Mouse (Mus musculus): ENCODE measurements around the gene Klhdc3.

The Klhdc3 gene

DNA sequence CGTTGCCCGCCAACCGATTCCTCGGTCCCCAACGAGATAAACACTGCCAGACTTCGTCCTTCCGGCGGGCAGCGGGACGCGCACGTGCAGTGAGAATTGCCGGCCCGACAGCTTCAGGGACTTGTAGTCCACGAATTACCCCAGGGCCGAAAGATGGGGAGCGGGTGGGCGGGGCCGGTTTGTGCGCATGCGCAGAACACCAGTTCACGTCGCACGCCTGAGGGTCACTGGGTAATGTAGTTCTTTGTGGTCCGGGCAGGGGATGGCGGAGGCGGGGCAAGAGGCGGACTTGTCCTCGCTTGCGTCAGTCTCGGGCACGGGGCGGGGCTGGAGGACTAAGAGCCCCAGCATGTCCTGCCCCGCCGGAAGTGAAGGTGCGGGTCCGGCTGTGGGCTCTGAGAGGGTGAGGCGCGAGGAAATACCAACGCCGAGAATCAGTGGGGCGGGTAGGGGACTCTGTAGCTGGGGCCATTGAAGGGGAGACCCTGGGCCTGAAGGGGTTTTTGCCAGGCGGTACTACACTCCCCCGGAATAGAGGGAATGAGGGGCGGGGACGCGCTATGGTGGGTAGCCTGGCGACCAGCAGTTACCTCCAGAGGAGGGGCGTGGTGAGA lies at the start of gene Klhdc3:
Gene Klhdc3, minus strand, starts transcription at position 155 of the 614 bp plus-strand sequence.
- peak; percentile 88 to 96 for DNase-seq (ENCODE audit: low spot score in 2 of 2)

DNA sequence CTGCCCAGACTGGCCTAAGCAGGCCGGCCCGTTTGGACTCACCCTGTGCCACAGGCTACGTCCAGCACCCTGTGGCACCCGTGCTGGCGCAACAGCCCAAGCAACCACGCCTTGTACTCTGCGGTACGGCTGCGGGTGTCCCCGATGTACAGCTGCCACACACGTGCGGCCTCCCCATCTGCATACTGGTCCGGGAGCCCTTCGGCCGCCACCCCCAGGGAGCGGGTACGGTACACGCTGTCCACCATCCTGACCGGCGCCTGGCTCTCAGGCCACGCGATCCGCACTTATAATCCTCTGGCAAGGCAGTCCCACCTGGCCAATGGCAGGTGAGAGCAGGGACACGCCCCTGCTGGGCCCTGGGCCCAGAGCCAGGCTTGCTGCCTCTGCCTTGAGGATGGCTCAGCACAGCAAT lies 48.2 kb upstream of the Klhdc3 start, which contains the start of gene Gnmt:
Gene Gnmt, minus strand, starts transcription at position 265 of the 415 bp plus-strand sequence.
- DNase-seq (ENCODE audit: low spot score in 2 of 2), result peak in 1 of 2 experiments; percentile 43

DNA sequence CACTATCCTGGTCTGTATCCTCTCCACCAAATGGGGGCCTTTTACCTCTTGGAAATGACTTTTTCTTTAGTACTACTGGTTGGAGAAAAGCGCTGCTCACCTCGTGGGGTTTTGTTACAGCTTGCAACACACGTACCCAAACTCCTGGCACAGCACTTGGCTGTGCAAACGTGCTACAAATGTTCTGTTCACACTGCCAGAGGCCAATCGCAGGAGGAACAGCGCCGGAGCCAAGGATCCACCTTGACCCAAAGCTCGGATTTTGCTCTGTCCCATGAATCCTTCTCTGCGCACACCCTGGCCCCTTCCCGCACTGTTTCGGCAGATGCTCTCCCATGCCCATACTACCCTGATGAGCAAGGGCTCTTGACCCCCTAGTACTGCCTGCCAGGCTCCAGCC lies 47.8 kb upstream of the Klhdc3 start:
- DNase-seq (ENCODE audit: low spot score in 2 of 2), result no peak

DNA sequence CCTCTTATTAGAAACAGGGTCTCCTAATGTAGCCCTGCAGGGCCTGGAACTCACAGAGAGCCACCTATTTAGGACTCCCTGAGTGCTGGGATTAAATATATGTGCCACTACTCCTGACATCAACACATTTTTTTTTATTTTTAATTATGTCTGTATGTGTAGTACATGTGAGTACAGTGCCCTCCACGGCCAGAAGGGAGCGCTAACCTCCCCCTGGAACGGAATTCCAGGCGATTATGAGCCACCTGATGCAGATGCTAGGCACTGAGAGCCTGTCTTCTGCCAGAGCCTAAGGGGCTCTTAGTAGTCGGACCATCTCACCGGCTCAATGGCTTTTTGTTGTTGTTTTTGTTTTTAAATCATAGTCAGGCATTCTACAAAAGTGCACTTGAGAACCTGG lies 47.3 kb upstream of the Klhdc3 start:
- DNase-seq (ENCODE audit: low spot score in 2 of 2), result no peak

DNA sequence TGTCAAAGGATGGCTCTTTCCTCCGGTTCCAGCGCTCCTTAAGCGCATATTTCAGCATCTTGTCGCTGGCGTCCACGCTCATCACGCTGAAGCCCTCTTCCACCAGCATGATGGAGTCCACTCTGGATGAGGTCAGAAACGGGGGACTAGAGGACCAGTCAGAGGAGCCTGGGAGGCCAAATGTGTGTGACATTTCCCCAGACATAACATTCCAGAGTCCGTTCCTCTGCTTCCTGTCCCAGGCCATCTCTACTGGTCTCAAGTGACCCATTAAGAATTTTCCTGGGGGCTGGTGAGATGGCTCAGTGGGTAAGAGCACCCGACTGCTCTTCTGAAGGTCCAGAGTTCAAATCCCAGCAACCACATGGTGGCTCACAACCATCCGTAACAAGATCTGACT lies 46.6 kb upstream of the Klhdc3 start:
- DNase-seq (ENCODE audit: low spot score in 2 of 2), result no peak

DNA sequence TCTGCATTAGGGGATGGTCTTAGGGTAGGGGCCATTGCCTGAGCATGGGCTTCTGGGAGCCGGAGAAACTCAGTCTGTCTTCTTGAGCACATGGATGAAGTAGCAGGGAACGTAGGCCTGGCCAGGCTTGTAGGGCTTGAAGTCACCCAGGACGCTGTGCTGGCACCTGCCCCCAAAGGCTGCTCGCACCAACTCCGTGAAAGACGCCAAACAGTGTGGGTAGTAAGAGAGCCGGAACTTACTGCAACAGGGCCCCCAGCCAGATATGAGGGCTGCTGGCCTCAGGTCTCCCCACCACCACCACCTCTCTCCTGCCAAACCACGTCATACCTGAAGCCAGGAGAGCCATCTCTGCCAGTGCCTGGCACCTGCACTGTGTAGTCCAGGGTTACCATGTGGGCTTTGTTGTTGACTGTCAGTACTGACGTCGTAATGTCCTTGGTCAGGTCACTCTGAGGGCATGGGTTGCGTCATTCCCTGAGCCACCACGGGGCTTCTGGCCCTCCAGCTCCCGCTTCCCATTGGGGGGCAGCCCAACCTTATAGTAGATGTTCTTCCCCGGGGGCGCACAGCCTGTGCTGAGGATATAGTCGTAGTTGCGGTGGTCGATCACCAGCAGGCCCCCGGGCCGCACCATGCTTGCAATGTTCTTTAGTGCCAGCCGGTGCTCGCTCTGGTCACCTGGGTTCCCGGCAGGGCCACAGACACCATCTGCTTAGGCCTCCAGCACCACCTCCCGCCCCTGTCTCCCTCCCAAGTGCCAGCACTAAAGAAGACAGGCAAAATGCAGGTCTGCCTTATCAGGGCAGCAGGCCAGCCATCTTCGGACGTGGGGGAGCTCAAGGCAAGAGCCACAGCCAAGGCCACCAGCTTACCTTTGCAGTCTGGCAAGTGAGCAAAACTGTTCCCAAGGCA lies 45.3 kb upstream of the Klhdc3 start:
- no peak for DNase-seq (ENCODE audit: low spot score in 2 of 2)

DNA sequence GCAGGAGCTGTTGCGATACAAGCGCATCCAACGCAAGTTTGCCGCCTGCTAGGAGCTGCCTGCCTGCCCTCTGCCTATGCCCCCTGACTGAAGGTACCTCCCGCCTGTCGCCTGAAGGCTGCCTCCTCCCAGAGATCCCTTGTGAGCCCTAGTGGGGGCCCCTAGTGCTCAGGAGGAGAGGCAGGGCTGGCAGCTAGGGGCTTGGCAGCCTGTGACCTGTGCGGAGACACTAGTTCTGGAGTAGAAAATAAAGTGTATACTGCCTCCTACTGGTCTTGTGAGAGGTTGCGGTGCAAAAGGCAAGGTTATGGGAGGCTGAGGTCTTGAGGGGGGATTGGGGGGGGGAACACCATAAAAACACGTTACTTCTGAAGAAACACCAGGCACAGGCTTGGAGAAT lies 44.6 kb upstream of the Klhdc3 start:
- no peak for DNase-seq (ENCODE audit: low spot score in 2 of 2)

DNA sequence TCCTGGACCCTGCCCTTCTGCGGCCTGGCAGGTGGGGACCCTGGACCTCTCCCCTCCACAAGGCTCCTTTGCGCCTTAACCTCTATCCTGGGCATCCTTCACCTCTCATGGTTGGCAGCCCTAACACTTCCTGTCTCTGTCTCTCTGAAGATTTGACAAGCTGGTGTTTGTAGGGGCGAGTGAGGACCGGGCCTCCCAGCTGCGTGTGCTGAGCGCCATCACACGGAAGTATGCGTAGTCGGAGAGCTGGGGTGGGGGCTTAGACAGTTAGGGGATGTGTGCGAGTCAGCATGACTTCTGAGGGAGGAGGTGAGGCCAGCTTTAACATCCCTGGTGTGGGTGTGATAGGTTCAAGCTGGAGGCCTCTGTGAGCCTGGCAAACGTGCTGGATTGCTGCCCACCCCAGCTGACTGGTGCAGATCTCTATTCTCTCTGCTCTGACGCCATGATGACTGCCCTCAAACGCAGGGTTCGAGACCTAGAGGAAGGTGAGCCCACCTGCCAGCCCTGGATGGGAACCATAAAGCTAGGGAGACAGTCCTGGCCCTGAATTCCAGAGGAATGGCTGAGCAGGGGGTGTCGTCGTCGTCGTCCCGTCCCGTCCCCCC lies 43.9 kb upstream of the Klhdc3 start:
- no peak for DNase-seq (ENCODE audit: low spot score in 2 of 2)

DNA sequence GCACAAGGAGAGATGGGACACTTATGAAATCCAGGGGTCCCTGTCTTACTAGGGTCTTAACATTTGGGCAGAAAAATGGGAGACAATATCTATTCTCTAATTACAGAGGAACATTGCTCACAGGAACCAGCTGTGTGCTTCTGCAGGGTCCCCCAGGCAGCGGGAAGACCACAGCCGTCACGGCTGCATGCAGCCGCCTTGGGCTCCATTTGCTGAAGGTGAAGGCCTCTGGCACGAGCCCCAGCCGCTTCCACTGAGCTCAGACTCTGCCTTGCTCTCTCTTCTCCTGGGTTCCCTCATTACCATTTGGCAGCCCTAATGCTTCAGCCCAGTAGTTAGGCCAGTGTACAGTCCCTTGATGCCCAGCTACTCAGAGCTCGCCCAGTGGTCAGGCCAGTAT lies 40.4 kb upstream of the Klhdc3 start:
- DNase-seq (ENCODE audit: low spot score in 2 of 2), result no peak

DNA sequence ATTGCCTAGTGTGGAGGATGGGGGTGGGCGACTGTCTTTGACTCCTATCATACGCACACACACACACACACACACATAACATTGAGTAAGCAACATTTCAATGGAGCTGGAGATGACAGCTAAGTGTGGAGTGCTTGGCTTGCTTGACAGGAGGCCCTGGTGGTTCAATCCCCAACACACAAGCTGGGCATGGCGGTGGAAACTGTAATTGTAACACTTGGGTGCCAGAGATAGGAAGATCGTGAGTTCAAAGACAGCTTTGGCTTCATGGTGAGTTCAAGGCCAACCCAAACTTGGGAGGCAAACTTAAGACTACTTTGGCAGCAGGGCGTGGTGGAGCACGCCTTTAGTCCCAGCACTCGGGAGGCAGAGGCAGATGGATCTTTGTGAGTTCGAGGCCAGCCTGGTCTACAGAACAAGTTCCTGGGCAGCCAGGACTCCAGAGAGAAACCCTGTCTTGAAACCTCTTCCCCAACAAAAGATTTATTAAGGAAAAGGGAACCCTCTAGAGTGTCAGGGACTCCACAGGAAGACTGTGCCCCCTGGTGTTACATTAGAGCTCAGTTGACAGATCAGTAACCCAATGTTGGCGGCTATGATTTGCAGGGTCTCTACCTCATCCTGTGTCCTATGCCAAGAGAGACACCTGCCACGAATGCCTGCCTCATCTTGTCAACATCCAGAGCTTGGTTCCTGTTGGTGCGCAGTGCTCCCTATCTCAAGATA lies 34.2 kb upstream of the Klhdc3 start:
- DNase-seq (ENCODE audit: low spot score in 2 of 2), result no peak

DNA sequence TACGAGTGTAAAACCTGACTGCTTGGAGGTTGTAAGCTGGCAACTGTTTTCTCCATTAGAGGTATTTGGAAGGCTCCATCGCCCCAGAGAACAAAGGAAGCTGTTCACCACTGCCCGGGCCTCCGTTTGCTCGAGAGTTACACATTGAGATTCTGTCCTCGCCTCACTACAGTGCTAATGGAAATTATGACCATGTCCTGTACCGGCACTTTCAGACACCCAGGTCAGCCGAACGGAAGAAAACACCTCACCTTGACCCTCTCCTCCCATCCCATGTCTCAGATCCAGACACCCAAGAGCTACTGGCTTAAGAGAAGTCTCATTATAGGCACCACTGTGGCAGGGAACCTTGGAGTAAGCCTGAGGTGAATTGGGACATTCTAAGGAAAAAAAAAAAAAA lies 33.1 kb upstream of the Klhdc3 start:
- DNase-seq (ENCODE audit: low spot score in 2 of 2), result no peak

DNA sequence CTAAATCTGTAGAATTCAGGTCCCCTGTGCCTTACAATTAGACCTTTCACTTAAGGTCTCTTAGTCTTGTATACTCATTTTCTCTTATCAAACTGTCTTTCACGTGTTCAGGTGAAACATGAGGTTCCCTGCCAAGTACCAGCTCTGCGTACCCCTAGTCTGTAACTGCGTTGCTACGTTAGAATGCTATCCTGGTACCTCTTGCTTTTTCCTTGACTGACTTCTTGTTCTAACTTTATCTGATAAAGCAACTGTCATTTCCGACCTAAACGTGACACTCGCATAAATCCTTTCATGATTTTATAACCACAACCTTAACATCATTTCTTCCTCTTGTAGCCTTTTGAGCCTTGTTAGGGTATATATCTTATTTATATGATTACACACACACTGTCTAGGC lies 31.7 kb upstream of the Klhdc3 start:
- DNase-seq (ENCODE audit: low spot score in 2 of 2), result no peak

DNA sequence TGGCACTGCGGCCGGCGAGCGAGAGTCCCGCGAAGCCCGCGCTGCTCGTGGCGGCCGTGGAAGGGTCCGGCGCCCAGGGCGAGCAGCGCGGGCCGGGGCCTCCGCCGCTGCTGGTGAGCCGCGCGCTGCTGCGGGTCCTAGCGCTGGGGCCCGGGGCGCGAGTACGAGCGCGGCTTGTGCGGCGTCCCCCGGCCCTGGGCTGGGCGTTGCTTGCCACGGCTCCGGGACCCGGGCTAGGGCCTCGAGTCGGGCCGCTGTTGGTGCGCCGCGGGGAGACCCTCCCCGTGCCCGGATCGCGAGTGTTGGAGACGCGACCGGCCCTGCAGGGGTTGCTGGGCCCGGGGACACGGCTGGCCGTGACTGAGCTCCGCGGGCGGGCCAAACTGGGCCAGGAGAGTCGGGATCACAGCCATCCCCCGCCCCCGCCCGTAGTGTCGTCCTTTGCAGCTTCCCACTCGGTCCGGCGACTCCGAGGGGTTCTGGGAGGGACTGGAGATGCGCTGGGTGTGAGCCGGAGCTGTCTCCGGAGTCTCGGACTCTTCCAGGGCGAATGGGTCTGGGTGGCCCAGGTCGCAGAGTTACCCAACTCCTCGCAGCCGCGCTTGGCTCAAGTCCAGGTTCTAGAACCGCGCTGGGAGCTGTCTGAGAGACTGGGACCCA lies 31.0 kb upstream of the Klhdc3 start:
- DNase-seq (ENCODE audit: low spot score in 2 of 2), result peak in 1 of 2 experiments; percentile 40

DNA sequence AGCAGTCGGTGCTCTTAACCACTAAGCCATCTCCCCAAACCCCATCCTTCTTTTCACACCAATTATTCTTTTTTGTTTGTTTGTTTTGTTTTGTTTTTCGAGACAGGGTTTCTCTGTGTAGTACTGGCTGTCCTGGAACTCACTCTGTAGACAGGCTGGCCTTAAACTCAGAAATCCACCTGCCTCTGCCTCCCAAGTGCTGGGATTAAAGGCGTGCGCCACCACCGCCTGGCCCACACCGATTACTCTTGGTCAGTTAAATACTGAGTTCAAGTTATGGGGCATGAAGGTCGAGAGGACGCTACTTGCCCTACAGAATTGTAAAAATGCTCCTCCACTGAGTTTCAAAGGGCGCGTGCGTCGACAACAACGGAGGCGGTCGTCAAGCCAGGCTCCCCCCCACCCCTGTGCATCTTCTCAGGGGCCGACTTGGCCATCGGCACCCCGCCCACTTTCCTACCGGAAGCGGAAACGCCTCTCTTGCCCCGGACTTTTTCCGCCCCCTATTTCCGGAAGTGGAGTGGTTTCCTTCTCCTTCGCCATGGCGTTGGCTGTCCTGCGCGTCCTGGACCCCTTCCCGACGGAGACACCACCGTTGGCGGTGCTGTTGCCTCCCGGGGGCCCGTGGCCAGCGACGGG lies 30.4 kb upstream of the Klhdc3 start, which contains the start of gene Pex6:
Gene Pex6, plus strand, starts transcription at position 505 of the 639 bp plus-strand sequence.
- DNase-seq (ENCODE audit: low spot score in 2 of 2), result peak; percentile 83 to 89

DNA sequence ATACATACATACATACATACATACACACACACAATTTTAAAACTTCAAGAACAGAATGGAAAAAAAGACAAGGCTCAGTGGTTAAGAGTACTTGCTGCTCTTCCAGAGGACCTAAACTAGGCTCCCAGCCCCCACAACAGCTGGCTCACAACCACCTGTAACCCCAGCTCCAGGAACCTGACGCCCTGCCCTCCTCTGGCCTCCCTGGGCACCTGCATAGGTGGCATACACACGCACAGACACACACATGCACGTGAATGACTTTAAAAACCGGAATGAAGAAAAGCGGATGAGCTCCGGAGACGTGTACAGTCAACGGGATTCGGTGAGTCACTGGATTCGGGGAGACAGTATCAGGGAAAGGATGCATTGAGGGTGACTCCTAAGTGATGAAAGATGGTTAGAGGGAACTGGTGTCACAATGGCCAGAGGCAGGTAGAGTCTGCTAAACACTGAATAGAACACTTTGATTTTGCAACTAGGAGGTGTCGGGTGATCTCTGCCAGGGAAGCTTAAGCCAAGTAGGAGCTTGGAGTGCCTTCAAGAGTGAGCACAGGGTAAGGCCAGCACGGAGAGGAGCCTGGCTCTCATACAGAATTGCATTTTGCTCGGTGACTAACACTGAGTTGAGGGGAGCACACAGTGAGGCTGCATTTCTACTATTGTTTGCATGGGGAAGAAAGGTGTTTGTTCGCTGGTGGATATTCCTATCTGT lies 25.8 kb upstream of the Klhdc3 start:
- no peak for DNase-seq (ENCODE audit: low spot score in 2 of 2)

DNA sequence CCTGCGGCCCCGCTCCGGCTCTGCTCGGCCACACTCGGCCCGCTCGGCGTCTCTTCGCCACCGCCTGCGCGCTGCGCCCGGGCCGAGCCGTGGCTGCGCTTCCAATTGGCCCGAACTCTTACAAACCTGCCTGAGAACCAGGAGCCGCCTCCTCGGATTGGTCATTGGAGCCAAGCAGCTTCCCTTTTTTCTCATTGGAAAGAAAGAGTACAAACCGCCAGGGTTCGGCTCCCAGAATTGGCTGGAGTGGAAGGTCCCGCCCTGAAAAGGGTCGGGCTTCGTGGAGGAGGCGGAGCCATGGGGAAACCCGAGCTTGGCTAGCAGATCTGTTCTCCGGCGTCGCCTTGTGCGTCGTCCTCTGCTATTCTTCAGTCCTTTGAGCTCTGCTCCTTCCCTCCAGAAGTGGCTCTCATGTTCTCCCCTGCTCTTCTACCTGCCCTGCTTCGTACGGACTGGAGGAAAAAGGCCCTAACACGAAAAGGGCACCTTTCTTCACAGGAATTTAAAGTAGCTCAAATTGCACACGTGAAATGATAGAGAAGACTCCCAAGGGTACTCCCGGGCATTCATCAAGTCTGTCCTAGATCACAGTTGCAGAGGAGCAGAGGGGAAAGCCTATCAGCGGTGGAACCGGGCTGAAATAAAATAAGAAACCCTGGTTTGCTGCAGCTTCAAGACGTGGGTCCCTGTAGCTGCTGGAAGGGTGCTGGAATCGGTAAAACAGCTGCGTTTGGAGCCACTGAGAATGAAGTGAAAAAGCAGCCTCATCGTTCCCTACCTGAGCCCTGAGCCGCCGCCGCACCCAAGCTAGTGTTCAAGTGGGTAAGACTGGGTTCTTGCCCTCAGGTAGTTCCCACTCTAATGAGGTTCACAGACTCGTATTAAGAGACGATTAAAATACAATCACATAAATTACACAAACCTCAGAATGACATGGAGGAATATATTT lies 24.4 kb upstream of the Klhdc3 start, which contains the start of gene Ppp2r5d:
Gene Ppp2r5d, minus strand, starts transcription at position 225 of the 949 bp plus-strand sequence.
- peak; percentile 95 to 96 for DNase-seq (ENCODE audit: low spot score in 2 of 2)

DNA sequence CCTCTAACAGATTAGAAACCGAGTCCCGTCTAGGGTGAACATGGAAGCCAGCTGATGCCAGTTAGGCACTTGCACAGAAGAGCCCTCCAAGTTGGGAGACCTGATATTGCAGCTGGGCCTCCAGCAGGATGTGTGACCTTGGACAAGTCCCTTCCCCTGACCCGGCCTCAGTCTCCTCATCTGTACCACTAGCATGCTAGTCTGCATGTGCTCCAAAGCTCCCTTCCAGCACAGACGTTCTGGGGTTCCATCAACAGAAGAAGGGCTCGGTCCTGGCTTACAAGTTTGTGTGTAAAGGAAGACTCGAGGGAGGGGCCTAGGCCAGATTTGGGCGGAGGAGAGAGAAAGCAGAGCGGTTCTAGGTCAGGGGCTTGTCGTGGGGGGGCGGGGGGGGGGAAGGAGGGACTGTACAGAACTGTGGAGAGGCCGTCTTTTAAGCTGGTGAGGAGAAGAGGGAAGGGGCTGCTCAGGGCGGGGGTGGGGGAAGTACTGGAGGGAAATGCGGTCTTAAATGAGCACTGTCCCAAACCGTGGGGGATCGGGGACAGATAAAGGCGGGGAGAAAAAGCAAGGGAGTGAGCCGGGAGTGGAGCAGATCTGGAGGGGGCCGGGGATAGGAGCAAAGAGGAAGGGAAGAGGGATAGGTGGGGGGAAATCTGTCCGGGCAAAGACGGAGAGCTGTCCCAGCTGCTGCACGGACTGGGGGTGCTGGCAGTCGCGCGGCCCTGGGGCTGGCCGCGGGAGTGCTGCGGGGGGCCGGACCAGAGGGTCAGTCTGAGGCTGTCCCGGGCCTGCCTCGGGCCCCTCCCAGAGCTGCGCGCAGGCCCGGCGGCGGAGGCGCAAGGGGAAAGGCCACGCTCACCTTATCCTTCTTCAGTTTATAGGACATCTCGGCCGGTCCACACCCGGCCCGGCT lies 23.5 kb upstream of the Klhdc3 start:
- DNase-seq (ENCODE audit: low spot score in 2 of 2), result no peak

DNA sequence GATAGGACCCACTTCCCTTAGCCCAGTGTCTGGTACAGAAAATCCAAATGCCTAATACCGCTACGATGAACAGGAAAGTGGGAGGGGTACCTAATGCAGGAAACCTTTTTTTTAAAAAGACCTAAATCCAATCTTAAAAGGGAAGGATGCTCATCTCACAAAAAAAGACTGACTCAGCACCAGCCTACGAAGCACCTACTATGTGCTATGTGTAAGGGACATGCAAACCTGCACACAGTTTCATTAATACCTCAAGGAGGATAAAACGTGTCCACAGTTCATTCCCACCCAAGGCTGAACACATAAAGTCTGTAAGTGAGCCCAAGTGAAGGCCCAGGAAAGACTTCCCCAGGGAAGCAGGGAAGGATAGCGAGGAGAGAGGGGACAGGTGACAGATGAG lies 21.8 kb upstream of the Klhdc3 start:
- DNase-seq (ENCODE audit: low spot score in 2 of 2), result no peak
